Mouse (Mus musculus): ENCODE measurements around the gene Zan. TPM values are rescaled to one million over a fixed set of nuclear protein-coding genes. Genes with fewer than 3 reads are reported as not detected.

Zan gene
- polyA plus RNA-seq, 1 experiment from 2014 or later = 0.17 TPM

- 91% methylated on average over 4 of the region's 4 CpGs for WGBS
- H3K27ac ChIP-seq = 0 out of 2 replicates have a peak overlapping the region, but pooled peaks have one; percentile 23
- H3K9me3 ChIP-seq = no peaks in the 10 kb centered on the region
- H3K4me3 ChIP-seq = no peak overlapping the region
- H3K27me3 ChIP-seq = no peaks in the 10 kb centered on the region
- H3K9ac ChIP-seq = no peak overlapping the region
- H3K4me1 ChIP-seq = peaks cover 31% of the 10 kb centered on the region; the same call in 1 of the 2 replicates
- no peak for ATAC-seq (ENCODE audit: insufficient number of reproducible peaks, insufficient read depth, low FRiP score, low TSS enrichment, low read depth)
- H3K36me3 ChIP-seq = peaks cover 66% of the 10 kb centered on the region
- no peak overlapping the region for H3K4me2 ChIP-seq
These were observed 102.3 kb downstream of the Zan start for GRCm38 (mm10) chr5:137374521-137375080.

GRCm38 (mm10) chr5:137373371-137373950 lies 103.4 kb downstream of the Zan start:
- Histone ChIP-seq H3K4me1 (peaks cover 25% of the 10 kb centered on the region; the same call in 1 of the 2 replicates), H3K27me3 (no peaks in the 10 kb centered on the region), H3K9ac (no peak overlapping the region), H3K4me2 (no peak overlapping the region), H3K27ac (no peak overlapping the region), H3K36me3 (peaks cover 77% of the 10 kb centered on the region), H3K9me3 (no peaks in the 10 kb centered on the region), H3K4me3 (no peak overlapping the region)
- ATAC-seq (ENCODE audit: insufficient number of reproducible peaks, insufficient read depth, low FRiP score, low TSS enrichment, low read depth) = no peak
- 84% methylated on average over 12 of the region's 12 CpGs for WGBS

- H3K9ac ChIP-seq = no peak overlapping the region
- H3K27ac ChIP-seq = no peak overlapping the region
- ATAC-seq (ENCODE audit: insufficient number of reproducible peaks, insufficient read depth, low FRiP score, low TSS enrichment, low read depth) = no peak
- H3K36me3 ChIP-seq = peaks cover 99% of the 10 kb centered on the region
- H3K4me3 ChIP-seq = no peak overlapping the region
- H3K4me2 ChIP-seq = no peak overlapping the region
- no peaks in the 10 kb centered on the region for H3K27me3 ChIP-seq
- 93% methylated on average over 11 of the region's 11 CpGs for WGBS
- H3K4me1 ChIP-seq = peaks cover 3% of the 10 kb centered on the region; the same call in 1 of the 2 replicates
- no peaks in the 10 kb centered on the region for H3K9me3 ChIP-seq
These were observed 107.2 kb downstream of the Zan start for GRCm38 (mm10) chr5:137369665-137370064.

GRCm38 (mm10) chr5:137358382-137358781 lies 118.5 kb downstream of the Zan start:
- H3K9ac ChIP-seq = no peak overlapping the region

GRCm38 (mm10) chr5:137354091-137354490 lies 122.8 kb downstream of the Zan start:
- 80% methylated on average over 17 of the region's 17 CpGs for WGBS
- Histone ChIP-seq H3K4me3 (peak overlapping the region; percentile 10; the same call in 1 of the 2 replicates), H3K9me3 (no peaks in the 10 kb centered on the region), H3K4me2 (peak overlapping the region; percentile 97), H3K9ac (no peak overlapping the region), H3K27me3 (no peaks in the 10 kb centered on the region), H3K27ac (no peak overlapping the region), H3K36me3 (peaks cover 55% of the 10 kb centered on the region), H3K4me1 (peaks cover 38% of the 10 kb centered on the region)
- ATAC-seq (ENCODE audit: insufficient number of reproducible peaks, insufficient read depth, low FRiP score, low TSS enrichment, low read depth) = no peak

More at GRCm38 (mm10) chr5:137358382-137358781, 118.5 kb downstream of the Zan start:
- peaks cover 16% of the 10 kb centered on the region for H3K4me1 ChIP-seq
- H3K9me3 ChIP-seq = no peaks in the 10 kb centered on the region
- WGBS = 36% methylated on average over 7 of the region's 7 CpGs
- no peak overlapping the region for H3K4me2 ChIP-seq
- H3K27ac ChIP-seq = no peak overlapping the region
- peaks cover 97% of the 10 kb centered on the region for H3K36me3 ChIP-seq
- H3K4me3 ChIP-seq = no peak overlapping the region
- H3K27me3 ChIP-seq = no peaks in the 10 kb centered on the region
- ATAC-seq (ENCODE audit: insufficient number of reproducible peaks, insufficient read depth, low FRiP score, low TSS enrichment, low read depth) = no peak

GRCm38 (mm10) chr5:137352011-137352975 lies 124.6 kb downstream of the Zan start:
- H3K4me1 ChIP-seq = peaks cover 45% of the 10 kb centered on the region
- H3K4me2 ChIP-seq = peak overlapping the region; percentile 97
- peak overlapping the region; percentile 97 for H3K9ac ChIP-seq
- 4% methylated on average over 16 of the region's 16 CpGs for WGBS
- H3K27ac ChIP-seq = peak overlapping the region; percentile 99
- H3K4me3 ChIP-seq = peak overlapping the region; percentile 89
- H3K27me3 ChIP-seq = no peaks in the 10 kb centered on the region
- H3K9me3 ChIP-seq = no peaks in the 10 kb centered on the region
- peaks cover 37% of the 10 kb centered on the region for H3K36me3 ChIP-seq
- no peak for ATAC-seq (ENCODE audit: insufficient number of reproducible peaks, insufficient read depth, low FRiP score, low TSS enrichment, low read depth)

GRCm38 (mm10) chr5:137351394-137351793 lies 125.5 kb downstream of the Zan start:
- peaks cover 45% of the 10 kb centered on the region for H3K4me1 ChIP-seq
- peak overlapping the region; percentile 89 for H3K4me3 ChIP-seq
- H3K9me3 ChIP-seq = no peaks in the 10 kb centered on the region
- peak overlapping the region; percentile 97 for H3K9ac ChIP-seq
- H3K27me3 ChIP-seq = no peaks in the 10 kb centered on the region
- H3K4me2 ChIP-seq = peak overlapping the region; percentile 97
- H3K27ac ChIP-seq = peak overlapping the region; percentile 99
- H3K36me3 ChIP-seq = peaks cover 30% of the 10 kb centered on the region
- no peak for ATAC-seq (ENCODE audit: insufficient number of reproducible peaks, insufficient read depth, low FRiP score, low TSS enrichment, low read depth)
- WGBS = 5% methylated on average over 4 of the region's 4 CpGs

GRCm38 (mm10) chr5:137351058-137351380 lies 125.8 kb downstream of the Zan start:
- 1% methylated on average over 8 of the region's 8 CpGs for WGBS

GRCm38 (mm10) chr5:137350205-137351057 lies 126.4 kb downstream of the Zan start:
- H3K27me3 ChIP-seq = no peaks in the 10 kb centered on the region
- ATAC-seq (ENCODE audit: insufficient number of reproducible peaks, insufficient read depth, low FRiP score, low TSS enrichment, low read depth) = peak; percentile 44
- peaks cover 20% of the 10 kb centered on the region for H3K36me3 ChIP-seq
- under 1% methylated on average over 55 of the region's 55 CpGs for WGBS
- peak overlapping the region; percentile 89 for H3K4me3 ChIP-seq
- H3K4me2 ChIP-seq = peak overlapping the region; percentile 97
- H3K27ac ChIP-seq = peak overlapping the region; percentile 99
- H3K4me1 ChIP-seq = peaks cover 50% of the 10 kb centered on the region
- peak overlapping the region; percentile 97 for H3K9ac ChIP-seq
- H3K9me3 ChIP-seq = no peaks in the 10 kb centered on the region

More at GRCm38 (mm10) chr5:137351058-137351380, 125.8 kb downstream of the Zan start:
- peak overlapping the region; percentile 99 for H3K27ac ChIP-seq
- peak overlapping the region; percentile 97 for H3K9ac ChIP-seq
- peaks cover 26% of the 10 kb centered on the region for H3K36me3 ChIP-seq
- no peaks in the 10 kb centered on the region for H3K9me3 ChIP-seq
- H3K4me3 ChIP-seq = peak overlapping the region; percentile 89
- peak overlapping the region; percentile 97 for H3K4me2 ChIP-seq
- peaks cover 46% of the 10 kb centered on the region for H3K4me1 ChIP-seq
- ATAC-seq (ENCODE audit: insufficient number of reproducible peaks, insufficient read depth, low FRiP score, low TSS enrichment, low read depth) = no peak
- H3K27me3 ChIP-seq = no peaks in the 10 kb centered on the region

GRCm38 (mm10) chr5:137349384-137350204 lies 127.3 kb downstream of the Zan start, which contains the start of gene Ephb4:
Ephb4 (plus strand) TSS chr5:137350109.
- Histone ChIP-seq H3K4me3 (peak within 1 kb of the TSS; percentile 89), H3K9me3 (no peaks in the 10 kb centered on the region), H3K4me2 (peak within 1 kb of the TSS; percentile 97), H3K4me1 (peaks cover 50% of the 10 kb centered on the region), H3K27me3 (no peaks in the 10 kb centered on the region), H3K36me3 (peaks cover 12% of the 10 kb centered on the region), H3K27ac (peak within 1 kb of the TSS; percentile 99), H3K9ac (peak within 1 kb of the TSS; percentile 97)
- ATAC-seq (ENCODE audit: insufficient number of reproducible peaks, insufficient read depth, low FRiP score, low TSS enrichment, low read depth) = peak; percentile 98
- 0% methylated on average over 30 of the region's 32 CpGs for WGBS
